9 mouse cellular contexts compared by ENCODE assay signal in the genomic region with DNA sequence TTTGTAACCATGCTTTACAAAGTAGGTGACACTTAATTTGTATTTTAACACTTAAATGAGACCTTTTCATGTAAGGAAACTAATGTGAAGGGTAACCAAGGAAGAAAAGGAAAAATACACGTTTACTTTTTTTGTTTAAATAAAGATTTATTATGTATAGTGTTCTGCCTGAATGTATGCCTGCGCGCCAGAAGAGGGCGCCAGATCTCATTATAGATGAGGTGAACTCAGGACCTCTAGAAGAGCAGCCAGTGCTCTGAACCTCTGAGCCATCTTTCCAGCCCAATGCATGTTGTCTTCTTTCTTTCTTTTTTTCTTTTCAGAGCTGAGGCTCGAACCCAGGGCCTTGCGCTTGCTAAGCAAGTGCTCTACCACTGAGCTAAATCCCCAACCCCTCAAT. TPM values are rescaled to one million over a fixed set of nuclear protein-coding genes. Genes with fewer than 3 reads are reported as not detected.
DNase-seq lines count a peak whose midpoint lies in the region; ATAC-seq and TF ChIP-seq lines count a peak whose summit lies in the region.
"Had no signal": no experiment of that assay in that cellular context is flagged by ENCODE, and none has a peak within 500 bp of the region (broad histone marks: within the 10 kb centered on the region; RNA-seq: fewer than 3 reads in every experiment).

No protein-coding gene starts in this region.

- TF ChIP-seq EP300 in CH12.LX (IDR thresholded peaks at IDR 0.05; ENCODE audit: low read length): no peak
- no peak for TF ChIP-seq EP300 in stomach, postnatal 0 days (optimal IDR thresholded peaks at IDR 0.05)

- peak; percentile 30 to 63 for TF ChIP-seq CTCF in CH12.LX (conservative IDR thresholded peaks at IDR 0.05 in 1 of 2, IDR thresholded peaks at IDR 0.05 in 1 of 2; ENCODE audit: low read depth in 2 of 2, low read length in 2 of 2)
- TF ChIP-seq CTCF in stomach, postnatal 0 days (IDR thresholded peaks at IDR 0.05; ENCODE audit: low read depth): peak; percentile 71

- no peak for TF ChIP-seq POLR2A in CH12.LX (IDR thresholded peaks at IDR 0.05; ENCODE audit: low read depth, low read length)

- no peaks in the 10 kb centered on the region for H3K79me2 ChIP-seq in CH12.LX (replicated peaks; ENCODE audit: control insufficient read depth, extremely low read depth, insufficient read depth, poor library complexity, severe bottlenecking)

- no peak overlapping the region for H3K27ac ChIP-seq in CH12.LX (ENCODE audit: insufficient read depth, low read depth)
- no peak overlapping the region for H3K27ac ChIP-seq in stomach, postnatal 0 days (replicated peaks)
- H3K27ac ChIP-seq in forebrain, embryonic 15.5 days (replicated peaks): no peak overlapping the region
- H3K27ac ChIP-seq: lung, embryonic 15.5 days had no signal

- 23% methylated on average over 6 of the region's 6 CpGs for WGBS in stomach, postnatal 0 days
- WGBS in forebrain, embryonic 15.5 days: 23% methylated on average over 6 of the region's 6 CpGs

- ATAC-seq in stomach, postnatal 0 days (ENCODE audit: low FRiP score, low TSS enrichment): no peak
- no peak for ATAC-seq in forebrain, embryonic 15.5 days (replicated peaks)

- H3K36me3 ChIP-seq in CH12.LX (replicated peaks in 1 of 2; ENCODE audit: control insufficient read depth in 1 of 2, insufficient read depth in 1 of 2, low read length in 1 of 2): no peaks in the 10 kb centered on the region
- no peaks in the 10 kb centered on the region for H3K36me3 ChIP-seq in stomach, postnatal 0 days (ENCODE audit: control insufficient read depth, insufficient read depth, low read length)
- no peaks in the 10 kb centered on the region for H3K36me3 ChIP-seq in forebrain, embryonic 15.5 days
- H3K36me3 ChIP-seq: lung, embryonic 15.5 days had no signal

- TF ChIP-seq RAD21 in CH12.LX (IDR thresholded peaks at IDR 0.05; ENCODE audit: low read depth, low read length): peak; percentile 55

- dilution Hi-C loops in CH12.LX (cut with MboI; ENCODE audit: extremely low pct_ligation_motif_present, extremely low pct_unique_long_range_greater_than_20kb, low sequenced_read_pairs): no loop called here

- H3K4me2 ChIP-seq in CH12.LX (ENCODE audit: insufficient read depth, low read depth, poor library complexity, severe bottlenecking): no peak overlapping the region
- no peak overlapping the region for H3K4me2 ChIP-seq in stomach, postnatal 0 days (replicated peaks; ENCODE audit: low read depth)
- H3K4me2 ChIP-seq in forebrain, embryonic 15.5 days (replicated peaks): no peak overlapping the region
- H3K4me2 ChIP-seq: lung, embryonic 15.5 days had no signal

- no peaks in the 10 kb centered on the region for H3K27me3 ChIP-seq in CH12.LX (replicated peaks)
- no peaks in the 10 kb centered on the region for H3K27me3 ChIP-seq in stomach, postnatal 0 days (ENCODE audit: control insufficient read depth, insufficient read depth, low read length)
- H3K27me3 ChIP-seq in forebrain, embryonic 15.5 days: no peaks in the 10 kb centered on the region
- H3K27me3 ChIP-seq: lung, embryonic 15.5 days had no signal

- no peak overlapping the region for H3K9ac ChIP-seq in CH12.LX (ENCODE audit: insufficient read depth, low read depth)
- no peak overlapping the region for H3K9ac ChIP-seq in stomach, postnatal 0 days (ENCODE audit: low read length)
- no peak overlapping the region for H3K9ac ChIP-seq in forebrain, embryonic 15.5 days (replicated peaks)
- H3K9ac ChIP-seq: lung, embryonic 15.5 days had no signal

- in situ Hi-C loops in CH12.LX (cut with MboI; ENCODE audit: low pct_ligation_motif_present, low pct_unique_long_range_greater_than_20kb, low sequenced_read_pairs): no loop called here

- H3K9me3 ChIP-seq in CH12.LX (replicated peaks; ENCODE audit: low read length): no peaks in the 10 kb centered on the region
- no peaks in the 10 kb centered on the region for H3K9me3 ChIP-seq in stomach, postnatal 0 days (ENCODE audit: control insufficient read depth, low read length)
- H3K9me3 ChIP-seq in forebrain, embryonic 15.5 days: no peaks in the 10 kb centered on the region
- H3K9me3 ChIP-seq: lung, embryonic 15.5 days had no signal

- peak; percentile 11 for DNase-seq in heart, postnatal 4 days
- DNase-seq in heart, adult 8-10 months (ENCODE audit: low spot score): no peak
- DNase-seq in CH12.LX (ENCODE audit: extremely low read depth) (peak; percentile 27), R1 (ENCODE audit: low read depth, low spot score) (peak; percentile 8)
- peak; percentile 14 for DNase-seq in kidney, postnatal 14 days
- DNase-seq in stomach, postnatal 0 days (ENCODE audit: low spot score): peak; percentile 15
- no peak for DNase-seq in Muller cell, postnatal 12 days (ENCODE audit: inconsistent ontology term)

- H3K4me3 ChIP-seq in CH12.LX (replicated peaks in 1 of 3; ENCODE audit: low read depth in 2 of 3, low read length in 2 of 3, poor library complexity in 1 of 3): no peak overlapping the region
- H3K4me3 ChIP-seq in stomach, postnatal 0 days (ENCODE audit: low read depth, low read length): no peak overlapping the region
- no peak overlapping the region for H3K4me3 ChIP-seq in forebrain, embryonic 15.5 days
- H3K4me3 ChIP-seq: lung, embryonic 15.5 days had no signal

- no peaks in the 10 kb centered on the region for H3K4me1 ChIP-seq in CH12.LX (ENCODE audit: control insufficient read depth in 1 of 2, insufficient read depth in 2 of 2)
- no peaks in the 10 kb centered on the region for H3K4me1 ChIP-seq in stomach, postnatal 0 days (replicated peaks; ENCODE audit: control insufficient read depth, insufficient read depth)
- no peaks in the 10 kb centered on the region for H3K4me1 ChIP-seq in forebrain, embryonic 15.5 days
- H3K4me1 ChIP-seq: lung, embryonic 15.5 days had no signal

TF ChIP-seq in CH12.LX, 34 proteins besides CTCF, POLR2A, EP300 and RAD21:
- TF ChIP-seq SMC3 (IDR thresholded peaks at IDR 0.05; ENCODE audit: low read depth, low read length): peak; percentile 50
- no peak for TF ChIP-seq ELF1 (IDR thresholded peaks at IDR 0.05; ENCODE audit: low read depth, low read length)

RNA-seq across cellular contexts. Expression of a gene that starts 23.1 kb away (rescaled TPM):
- total RNA-seq in heart, postnatal 4 days (2021): not detected
- not detected for total RNA-seq in heart, adult 8-10 months (2022)
- total RNA-seq in CH12.LX (2012; rRNA removed) (not detected in 2 replicates), CH12.LX (2014; rRNA removed) (not detected in 2 replicates)
- polyA plus RNA-seq in CH12.LX (2012; ENCODE audit: insufficient read length, low read depth): not detected in 2 replicates
- polyA plus RNA-seq in stomach, postnatal 0 days (2015; fragmentation: Nextera tagmentation; extraction: Ambion mirVana): not detected in 2 replicates
- polyA plus RNA-seq in forebrain, embryonic 15.5 days (2015; fragmentation: Nextera tagmentation; extraction: Ambion mirVana): not detected in 2 replicates

RNA-seq across cellular contexts. Expression of a gene that starts 25.4 kb away (rescaled TPM):
- 10 to 100 TPM; 30.3 to 31.7 TPM for total RNA-seq in heart, postnatal 4 days (2021)
- 10 to 100 TPM; 28.5 to 33.9 (median 30.6) TPM for total RNA-seq in heart, adult 8-10 months (2022)
- total RNA-seq in CH12.LX (2012; rRNA removed) (15.8 and 19.3 TPM in 2 replicates), CH12.LX (2014; rRNA removed) (37.8 and 40.7 TPM in 2 replicates)
- 16.5 and 17.0 TPM in 2 replicates for polyA plus RNA-seq in CH12.LX (2012; ENCODE audit: insufficient read length, low read depth)
- 13.0 TPM in 2 replicates for polyA plus RNA-seq in stomach, postnatal 0 days (2015; fragmentation: Nextera tagmentation; extraction: Ambion mirVana)
- polyA plus RNA-seq in forebrain, embryonic 15.5 days (2015; fragmentation: Nextera tagmentation; extraction: Ambion mirVana): 49.9 and 52.2 TPM in 2 replicates

RNA-seq across cellular contexts. Expression of a gene that starts 37.1 kb away (rescaled TPM):
- 10 to 100 TPM; 16.4 to 18.2 TPM for total RNA-seq in heart, postnatal 4 days (2021)
- total RNA-seq in heart, adult 8-10 months (2022): 10 to 100 TPM; 23.4 to 28.6 (median 26.0) TPM
- 6.9 and 7.6 TPM in 2 replicates for total RNA-seq in CH12.LX (2012; rRNA removed)
- 5.2 and 5.9 TPM in 2 replicates for total RNA-seq in CH12.LX (2014; rRNA removed)
- 5.3 and 7.3 TPM in 2 replicates for polyA plus RNA-seq in CH12.LX (2012; ENCODE audit: insufficient read length, low read depth)
- 16.1 and 17.4 TPM in 2 replicates for polyA plus RNA-seq in stomach, postnatal 0 days (2015; fragmentation: Nextera tagmentation; extraction: Ambion mirVana)
- polyA plus RNA-seq in forebrain, embryonic 15.5 days (2015; fragmentation: Nextera tagmentation; extraction: Ambion mirVana): 43.3 and 46.0 TPM in 2 replicates

RNA-seq across cellular contexts. Expression of a gene that starts 47.9 kb away (rescaled TPM):
- total RNA-seq in heart, postnatal 4 days (2021): not detected
- total RNA-seq in heart, adult 8-10 months (2022): not detected
- total RNA-seq in CH12.LX (2012; rRNA removed): not detected in 2 replicates
- not detected in 2 replicates for total RNA-seq in CH12.LX (2014; rRNA removed)
- not detected in 2 replicates for polyA plus RNA-seq in CH12.LX (2012; ENCODE audit: insufficient read length, low read depth)
- polyA plus RNA-seq in stomach, postnatal 0 days (2015; fragmentation: Nextera tagmentation; extraction: Ambion mirVana): not detected in 2 replicates
- not detected in 2 replicates for polyA plus RNA-seq in forebrain, embryonic 15.5 days (2015; fragmentation: Nextera tagmentation; extraction: Ambion mirVana)
- polyA plus RNA-seq: lung, embryonic 15.5 days had no signal

Comparison
In these comparisons a context has a peak if more than half of its experiments do, and no peak if none do; other contexts are left out.
1. DNase-seq: peak in heart, postnatal 4 days (single experiment), CH12.LX (single experiment), R1 (single experiment), kidney, postnatal 14 days (single experiment) and stomach, postnatal 0 days (single experiment); none in heart, adult 8-10 months (single experiment) and Muller cell, postnatal 12 days (single experiment).